Mouse (Mus musculus) thymus, adult 18-20 months (tissue): ENCODE measurements around the gene Tnfaip8l3.
"Not testable (repeated sequence)": the region's sequence is repeated elsewhere in the genome, so short reads cannot be mapped to it uniquely, and the experiment has no call there.

Source experiments
- DNase-seq, 2 experiments: peaks; one replicate each; pipeline ENCODE4 v3.0.0; 2022; ENCODE audit warnings: mixed read lengths in 2 of 2

Tnfaip8l3 gene

DNA sequence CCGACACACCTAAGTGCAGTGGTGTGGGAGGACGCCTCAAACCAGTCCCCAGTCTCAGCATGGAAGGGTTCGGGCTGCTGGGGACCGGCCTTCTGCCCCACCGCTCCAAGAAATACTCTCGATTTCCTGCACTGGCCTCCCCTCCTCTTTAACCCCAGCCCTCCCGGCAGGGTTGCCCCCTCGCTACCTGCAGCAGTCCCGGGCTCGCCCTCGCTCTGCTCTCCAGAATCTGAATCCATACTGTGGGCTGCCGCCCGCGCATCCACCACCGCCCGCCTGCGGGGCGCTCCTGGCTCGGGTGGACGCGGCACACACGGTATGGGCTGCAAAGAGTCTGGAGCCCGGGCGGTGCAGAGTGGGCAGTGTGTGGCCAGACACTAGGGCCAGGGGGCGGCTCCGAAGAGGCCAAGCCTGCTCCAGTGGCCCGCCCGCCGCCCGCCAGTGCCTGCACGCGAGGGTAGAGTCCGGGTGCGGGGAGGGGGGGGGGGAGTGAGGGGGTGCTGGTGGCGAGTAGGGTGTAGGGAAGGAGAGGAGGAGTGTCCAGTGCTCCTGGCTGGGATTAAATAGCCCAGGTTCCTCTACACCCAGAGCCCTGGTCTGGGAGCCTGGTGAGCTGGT, at the start of gene Tnfaip8l3:
Gene Tnfaip8l3, minus strand, starts transcription at position 357 of the 618 bp plus-strand sequence.
- DNase-seq: no peak

DNA sequence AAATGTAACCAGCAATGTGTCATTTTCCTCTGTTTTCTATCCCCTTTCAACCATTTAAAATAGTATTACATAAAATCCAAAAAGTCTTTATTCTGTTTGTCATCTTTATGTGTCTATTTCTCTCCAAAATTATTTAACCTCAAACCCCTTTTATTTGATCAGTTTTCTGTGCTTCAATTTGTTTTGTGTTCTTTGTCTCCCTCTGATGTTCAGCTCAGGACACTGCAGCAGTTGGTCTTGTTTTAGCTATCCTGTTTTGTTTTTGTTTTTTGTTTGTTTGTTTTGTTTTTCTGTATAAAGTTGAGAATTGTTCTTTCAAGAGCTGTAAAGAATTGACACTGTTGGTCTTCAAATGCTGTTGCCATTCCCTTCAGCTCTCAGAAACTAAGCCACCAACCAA, 44.5 kb upstream of the Tnfaip8l3 start:
- no peak for DNase-seq

DNA sequence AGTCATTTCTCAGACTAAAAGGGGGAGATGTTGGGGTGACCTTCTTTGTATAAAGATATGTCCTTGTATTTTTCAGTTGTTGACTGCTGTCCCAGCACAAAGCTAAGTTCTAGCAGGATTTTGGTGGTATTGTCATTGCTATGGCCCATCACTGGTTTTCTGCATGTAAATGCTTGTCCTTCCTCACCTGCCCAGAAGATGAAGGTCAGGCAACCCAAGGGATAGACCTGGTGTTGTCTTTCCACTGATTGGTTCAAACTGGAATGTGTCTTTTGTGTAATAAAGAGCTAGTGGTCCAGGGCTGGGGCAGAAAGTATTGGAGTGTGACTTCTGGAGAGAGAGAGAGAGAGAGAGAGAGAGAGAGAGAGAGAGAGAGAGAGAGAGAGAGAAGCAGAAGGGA, 30.4 kb upstream of the Tnfaip8l3 start:
- DNase-seq: no peak

GRCm38 (mm10) chr9:54097091-54097490, 28.9 kb upstream of the Tnfaip8l3 start:
- no peak for DNase-seq

- no peak for DNase-seq
These were observed 16.1 kb upstream of the Tnfaip8l3 start for GRCm38 (mm10) chr9:54084245-54084644.

DNA sequence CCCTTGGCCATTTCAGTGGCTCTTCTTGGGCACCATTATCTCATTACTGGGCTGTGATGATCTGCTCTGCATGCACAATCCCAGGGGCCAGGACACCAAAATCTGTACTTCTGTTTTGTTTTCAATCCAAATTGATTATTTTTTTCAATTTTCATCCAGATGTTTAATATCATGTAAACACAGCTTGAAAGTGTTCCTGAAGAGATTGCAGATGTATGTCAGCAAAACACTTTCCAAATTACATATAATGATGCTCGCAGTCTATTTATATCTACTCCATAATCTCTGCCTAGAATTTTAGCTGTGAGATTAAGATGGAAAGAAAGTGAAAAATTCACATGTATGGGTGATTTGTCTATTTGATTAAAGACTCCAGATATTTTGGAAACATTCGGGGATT, 9.6 kb upstream of the Tnfaip8l3 start:
- no peak for DNase-seq

- DNase-seq: no peak
These were observed 6.7 kb upstream of the Tnfaip8l3 start for GRCm38 (mm10) chr9:54074901-54075300.

DNA sequence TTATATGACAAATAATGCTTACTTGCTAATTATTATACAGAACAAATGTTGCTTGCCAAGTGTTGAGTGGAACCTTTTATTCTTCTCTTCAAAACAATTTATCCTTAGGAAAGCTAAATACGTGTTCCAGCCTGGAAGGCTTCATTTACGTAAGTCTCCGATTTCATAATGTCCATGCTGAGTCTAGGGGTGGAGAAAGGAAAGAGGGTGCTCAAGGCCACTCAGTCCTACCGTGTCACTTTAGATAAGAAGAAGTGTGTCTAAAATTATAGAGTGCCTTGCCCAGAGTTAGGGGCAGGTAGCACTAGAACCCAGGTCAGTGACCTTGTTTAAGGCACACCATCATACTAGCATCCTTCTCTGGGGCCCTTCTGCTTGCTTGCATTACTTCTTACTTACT, 5.5 kb upstream of the Tnfaip8l3 start:
- DNase-seq: no peak

- no peak for DNase-seq
These were observed 3.4 kb upstream of the Tnfaip8l3 start for GRCm38 (mm10) chr9:54071474-54072095.

DNA sequence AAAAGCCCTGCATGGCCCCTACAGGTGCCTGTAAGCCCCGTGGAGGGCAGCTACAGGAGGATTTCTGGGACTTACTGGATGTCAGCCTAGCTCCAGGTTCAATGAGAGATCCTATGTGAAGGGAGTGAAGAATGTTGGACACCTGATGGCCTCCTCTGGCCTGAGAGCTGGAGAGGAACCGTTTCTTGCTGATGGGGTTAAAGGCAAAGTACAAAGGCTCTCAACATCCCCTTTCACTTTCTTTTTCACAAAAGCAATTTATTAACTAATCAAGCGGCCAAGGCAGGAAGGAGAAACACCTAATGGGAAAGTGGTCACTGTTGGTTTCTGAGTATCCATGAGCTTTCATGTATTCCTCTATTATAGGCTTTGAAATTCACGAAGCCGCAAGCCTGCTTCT, 1.0 kb upstream of the Tnfaip8l3 start:
- no peak for DNase-seq

DNA sequence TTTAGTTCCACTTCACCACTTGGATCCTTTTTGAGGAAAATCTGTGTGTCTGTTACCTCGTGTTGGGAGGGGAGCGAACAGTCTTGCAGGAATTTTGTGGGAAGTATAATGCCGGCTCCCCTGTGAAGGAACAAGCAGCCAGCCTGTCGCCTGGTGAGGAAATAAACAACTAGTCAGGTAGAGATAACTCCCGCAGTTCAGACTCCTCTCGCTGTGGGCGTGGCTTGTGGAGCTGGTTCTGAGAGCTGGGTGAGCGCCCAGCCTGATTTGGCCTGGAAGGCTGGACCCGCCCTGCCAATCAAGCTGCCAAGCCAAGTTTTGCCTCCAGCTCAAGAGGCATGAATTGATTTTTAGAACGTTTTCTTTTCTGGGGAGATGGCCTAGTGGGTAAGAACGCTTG, 589 bp upstream of the Tnfaip8l3 start:
- peak in 1 of 2 experiments; percentile 16 for DNase-seq

- no peak for DNase-seq
These were observed 551 bp downstream of the Tnfaip8l3 start for GRCm38 (mm10) chr9:54067642-54068031.

GRCm38 (mm10) chr9:54064836-54065235, 3.4 kb downstream of the Tnfaip8l3 start:
- no peak for DNase-seq

DNA sequence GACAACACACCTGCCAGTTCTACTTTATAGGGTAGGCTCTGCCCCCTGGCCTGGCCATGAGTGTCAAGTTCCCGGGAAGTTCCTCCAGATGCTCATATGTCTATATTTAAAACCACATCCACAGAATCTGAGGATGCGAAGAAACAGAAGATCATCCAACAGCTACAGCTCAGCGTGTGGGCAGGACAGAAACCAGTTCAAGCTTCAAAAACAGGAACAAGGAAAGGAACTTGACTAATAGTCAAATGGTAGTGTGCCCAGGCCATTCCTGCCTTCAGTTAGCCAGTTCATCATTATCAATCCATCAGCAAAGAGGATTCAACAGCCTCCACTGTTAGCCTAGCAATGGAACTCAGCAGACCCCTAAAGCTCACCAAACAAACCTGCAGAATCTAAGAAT, 4.5 kb downstream of the Tnfaip8l3 start:
- DNase-seq: no peak

GRCm38 (mm10) chr9:54061666-54062065, 6.5 kb downstream of the Tnfaip8l3 start:
- DNase-seq: no peak

- no peak for DNase-seq
These were observed 16.7 kb downstream of the Tnfaip8l3 start for GRCm38 (mm10) chr9:54051298-54052068.

DNA sequence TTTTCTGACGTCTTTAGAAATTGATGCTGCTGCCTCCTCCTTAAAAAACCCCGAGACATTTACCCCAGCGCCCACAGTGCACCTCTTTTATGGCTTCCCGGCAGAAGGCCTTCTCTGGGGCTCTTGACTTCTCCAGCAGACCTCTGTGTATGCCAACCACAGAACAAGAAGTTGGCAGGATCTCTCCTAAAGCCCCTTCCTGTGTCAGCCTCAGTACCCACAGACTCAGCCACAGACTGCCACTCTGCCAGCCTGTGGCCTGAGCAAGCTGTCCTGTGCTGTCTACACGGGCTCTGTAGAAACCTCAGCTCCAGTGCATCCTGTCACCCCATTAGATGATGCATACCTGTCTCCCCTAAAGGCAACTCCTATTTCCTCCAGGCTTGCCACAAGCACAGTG, 19.2 kb downstream of the Tnfaip8l3 start:
- no peak for DNase-seq

DNA sequence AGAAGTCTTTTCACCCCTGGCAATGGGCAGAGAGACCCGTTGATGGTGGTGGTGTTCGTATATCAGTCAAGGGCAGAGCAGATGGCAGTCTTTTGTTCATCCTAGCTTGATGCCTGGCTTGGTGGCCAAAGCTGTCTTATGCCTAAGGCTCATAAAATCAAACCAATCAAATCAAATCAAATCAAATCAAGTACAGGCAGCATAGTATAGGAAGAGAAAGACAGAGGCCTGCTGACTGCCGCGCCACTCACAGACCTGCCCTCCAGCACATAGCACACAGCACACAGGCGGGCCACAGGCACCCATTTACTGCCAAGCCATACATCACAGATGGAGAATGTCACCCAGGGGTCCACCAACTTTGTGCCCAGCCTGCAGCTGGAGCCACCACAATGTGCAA, 25.1 kb downstream of the Tnfaip8l3 start:
- no peak for DNase-seq

DNA sequence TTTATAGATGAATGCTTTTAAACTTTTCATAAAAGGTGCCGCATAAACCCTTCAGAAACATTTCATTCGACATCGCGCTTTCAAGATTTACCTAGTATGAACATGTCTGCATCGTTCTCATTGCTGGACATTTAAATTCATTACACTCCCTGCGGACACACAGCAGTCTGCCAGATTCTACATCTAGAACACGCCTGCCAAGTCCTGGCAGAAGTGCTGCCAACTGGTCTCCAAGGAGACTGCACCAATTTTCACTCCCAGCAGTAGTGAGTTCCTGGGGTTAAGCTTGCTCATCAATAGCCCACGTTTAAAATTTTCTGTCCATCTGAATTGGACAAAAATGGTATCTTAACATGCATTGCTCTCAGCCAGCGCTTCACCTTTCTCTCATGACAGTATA, 30.5 kb downstream of the Tnfaip8l3 start:
- DNase-seq: no peak

DNA sequence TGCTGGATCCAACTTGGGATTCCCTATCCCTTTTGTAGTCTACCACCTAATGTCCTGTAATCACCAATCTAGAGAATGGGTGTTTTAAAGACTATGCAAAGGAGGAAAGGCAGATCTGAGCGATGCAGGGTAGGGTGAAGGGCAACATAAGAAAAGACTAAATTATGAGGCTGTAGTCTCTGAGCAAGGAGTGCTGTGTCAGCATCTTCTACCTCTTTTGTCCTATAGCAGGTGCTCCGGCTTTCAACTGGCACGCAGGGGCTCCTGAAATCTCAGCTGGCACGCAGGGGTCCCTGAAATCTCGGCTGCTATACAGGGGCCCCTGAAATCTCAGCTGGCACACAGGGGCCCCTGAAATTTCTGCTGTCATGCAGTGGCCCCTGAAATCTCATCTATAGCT, 33.5 kb downstream of the Tnfaip8l3 start:
- no peak for DNase-seq

GRCm38 (mm10) chr9:54022795-54023194, 45.4 kb downstream of the Tnfaip8l3 start:
- no peak for DNase-seq

- DNase-seq: no peak
These were observed 73.7 kb downstream of the Tnfaip8l3 start for GRCm38 (mm10) chr9:53994528-53994927.

- DNase-seq: not testable (repeated sequence)
These were observed 75.6 kb downstream of the Tnfaip8l3 start for GRCm38 (mm10) chr9:53992567-53992966.

DNA sequence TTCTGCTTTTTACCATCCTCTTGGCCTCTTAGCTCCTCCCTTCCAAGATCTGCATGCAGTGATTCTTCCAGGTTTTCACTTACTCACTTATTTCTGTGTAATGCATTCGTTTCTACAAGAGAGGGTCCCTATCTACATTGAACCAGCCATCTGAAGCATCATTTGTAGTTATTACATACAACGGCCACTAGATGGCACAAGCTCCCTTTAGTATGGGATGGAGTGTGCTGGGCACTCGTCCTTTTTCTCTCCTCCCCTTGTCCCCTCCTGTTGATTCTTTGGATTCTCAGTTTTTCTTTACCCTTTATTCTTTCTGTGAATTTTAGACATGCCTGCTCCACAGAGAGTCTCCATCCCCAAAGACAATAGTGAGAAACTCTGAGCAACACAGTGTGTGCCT, 77.3 kb downstream of the Tnfaip8l3 start:
- no peak for DNase-seq
